Mouse (Mus musculus) right cerebral cortex, postnatal 10 days (tissue): ENCODE measurements at regions not wholly inside any gene's neighbourhood (a gene's known extent, or its start where the extent isn't known, plus 50 kb on each side); places are given as distances from the start of the nearest gene placed in this dataset.

Experiments
- DNase-seq, 2 experiments: peaks; one replicate each; pipeline ENCODE4 v3.0.0; 2021; ENCODE audit warnings: low spot score in 2 of 2

GRCm38 (mm10) chr13:44607316-44608285 lies 121.7 kb upstream of the Jarid2 start:
- peak; percentile 29 to 36 for DNase-seq

- DNase-seq = no peak
Measured at GRCm38 (mm10) chr13:44608286-44608675, 121.0 kb upstream of the Jarid2 start.

- no peak for DNase-seq
Measured at GRCm38 (mm10) chr13:44608681-44609335, 120.5 kb upstream of the Jarid2 start.

- no peak for DNase-seq
Measured at GRCm38 (mm10) chr13:44609606-44610005, 119.7 kb upstream of the Jarid2 start.

- DNase-seq = no peak
Measured at GRCm38 (mm10) chr13:44615696-44616095, 113.6 kb upstream of the Jarid2 start.

- no peak for DNase-seq
Measured at GRCm38 (mm10) chr13:44618368-44618767, 110.9 kb upstream of the Jarid2 start.

- peak; percentile 29 to 42 for DNase-seq
Measured at GRCm38 (mm10) chr13:44622661-44623355, 106.5 kb upstream of the Jarid2 start.

GRCm38 (mm10) chr13:44624716-44625115 lies 104.6 kb upstream of the Jarid2 start:
- no peak for DNase-seq

- DNase-seq = no peak
Measured at GRCm38 (mm10) chr13:44625792-44626191, 103.5 kb upstream of the Jarid2 start.

- no peak for DNase-seq
Measured at GRCm38 (mm10) chr13:44626806-44627205, 102.5 kb upstream of the Jarid2 start.

- no peak for DNase-seq
Measured at GRCm38 (mm10) chr13:44630061-44630460, 99.2 kb upstream of the Jarid2 start.

- DNase-seq = no peak
Measured at GRCm38 (mm10) chr13:44634616-44635015, 94.7 kb upstream of the Jarid2 start.

GRCm38 (mm10) chr13:44635221-44636007 lies 93.9 kb upstream of the Jarid2 start:
- DNase-seq = no peak

- no peak for DNase-seq
Measured at GRCm38 (mm10) chr13:44636008-44636335, 93.3 kb upstream of the Jarid2 start.

GRCm38 (mm10) chr13:44642361-44642760 lies 86.9 kb upstream of the Jarid2 start:
- no peak for DNase-seq

- DNase-seq = no peak
Measured at GRCm38 (mm10) chr13:44650052-44650451, 79.2 kb upstream of the Jarid2 start.

- no peak for DNase-seq
Measured at GRCm38 (mm10) chr13:44651259-44652238, 77.7 kb upstream of the Jarid2 start.

GRCm38 (mm10) chr13:44657905-44658414 lies 71.3 kb upstream of the Jarid2 start:
- DNase-seq = peak; percentile 52 to 58

- DNase-seq = no peak
Measured at GRCm38 (mm10) chr13:44659861-44660260, 69.4 kb upstream of the Jarid2 start.

- no peak for DNase-seq
Measured at GRCm38 (mm10) chr13:44663062-44663461, 66.2 kb upstream of the Jarid2 start.
